Mouse (Mus musculus): ENCODE results near the gene Mgme1.

Mgme1 gene

DNA sequence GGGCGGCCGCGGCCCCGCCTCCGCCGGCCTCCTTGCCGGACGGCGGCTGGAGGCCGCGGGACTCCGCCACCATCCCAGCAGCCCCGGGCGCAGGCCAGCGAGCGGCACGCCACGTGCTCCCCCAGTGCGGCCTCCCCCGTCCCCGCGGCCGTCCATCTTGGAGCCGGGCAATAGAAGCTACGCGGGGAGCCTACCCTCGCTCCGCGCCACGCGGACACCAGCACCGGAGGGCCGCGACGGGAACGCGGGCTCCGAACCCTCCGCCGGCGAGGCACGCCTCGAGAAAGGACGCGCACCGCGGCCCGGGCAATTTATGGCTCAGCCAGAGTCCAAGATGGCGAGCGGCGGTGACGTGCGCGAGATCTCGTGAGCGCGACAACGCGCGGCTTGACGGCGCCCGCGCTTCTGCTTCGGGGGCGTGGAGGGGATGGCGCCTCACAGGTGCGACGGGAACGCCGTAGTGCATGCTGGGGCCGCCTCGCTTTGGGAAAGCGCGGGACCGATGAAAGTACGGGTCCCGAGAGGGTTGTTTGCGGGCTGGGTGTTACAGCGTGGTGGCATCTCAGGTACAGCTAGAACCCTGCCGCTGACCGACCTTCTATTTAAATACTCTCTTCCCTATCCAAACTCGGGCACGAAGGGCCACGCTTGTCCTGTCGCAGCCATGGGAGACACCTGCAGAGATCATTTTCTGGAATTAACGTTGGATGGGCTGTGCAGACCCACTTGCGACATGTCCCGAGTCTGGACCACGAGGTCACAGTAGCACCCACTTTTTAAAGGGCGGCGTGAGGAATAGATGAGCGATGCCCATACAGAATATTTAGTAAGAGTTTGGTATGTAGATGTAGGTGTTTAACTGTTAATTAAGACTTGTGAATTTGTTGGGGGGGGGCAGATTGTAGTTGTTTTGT lies at the start of gene Mgme1, which contains the start of gene Snx5:
TSS of gene Mgme1 (plus strand) at position 157 of the 914 bp plus-strand sequence.
TSS of gene Snx5 (minus strand) at position 400 of the 914 bp plus-strand sequence.
- peak; percentile 98 for DNase-seq

- DNase-seq: no peak
These were observed 46.1 kb upstream of the Mgme1 start for GRCm38 (mm10) chr2:144224351-144224750.

- DNase-seq: no peak
These were observed 43.4 kb upstream of the Mgme1 start for GRCm38 (mm10) chr2:144226906-144227586.

- DNase-seq: no peak
These were observed 41.7 kb upstream of the Mgme1 start for GRCm38 (mm10) chr2:144228521-144229346.

DNA sequence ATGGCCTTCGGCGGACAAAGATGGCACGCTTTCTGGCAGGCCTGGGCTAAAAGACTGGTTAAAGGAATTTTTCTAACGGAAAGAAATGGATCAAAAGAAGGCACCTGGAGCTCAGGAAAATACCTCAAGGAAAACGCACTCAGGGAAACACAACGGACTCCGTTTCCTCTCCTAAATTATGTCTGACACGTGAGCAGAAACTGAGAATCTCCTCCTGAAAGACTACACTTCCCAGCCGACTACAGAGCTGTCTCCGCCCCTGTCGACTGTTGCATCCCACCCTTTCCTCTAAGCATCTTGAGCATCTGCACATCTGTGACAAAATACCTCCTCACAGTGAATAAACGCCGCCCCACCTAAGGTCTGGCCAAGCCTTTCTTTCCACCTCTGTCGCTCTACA lies 40.8 kb upstream of the Mgme1 start:
- DNase-seq: no peak

DNA sequence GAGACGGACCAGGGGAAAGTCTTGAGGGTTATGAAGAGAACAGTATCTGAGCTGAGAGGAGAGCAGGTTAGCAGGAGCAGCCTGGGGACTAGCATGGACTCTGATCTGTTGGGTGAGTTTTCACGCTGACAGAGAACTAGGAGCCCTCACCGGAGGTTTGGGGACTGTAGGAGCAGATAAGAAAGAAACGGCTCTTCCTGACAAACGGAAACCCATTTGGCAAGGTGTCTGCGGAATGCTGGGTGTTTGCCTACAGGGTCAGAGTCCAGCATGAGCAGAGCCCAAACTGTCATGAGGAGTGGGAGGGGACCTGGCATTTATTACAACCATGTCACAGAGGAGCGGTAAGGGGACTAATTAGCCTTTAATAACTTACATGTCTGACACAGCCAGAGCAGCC lies 40.0 kb upstream of the Mgme1 start:
- no peak for DNase-seq

- DNase-seq: no peak
These were observed 39.3 kb upstream of the Mgme1 start for GRCm38 (mm10) chr2:144231115-144231514.

DNA sequence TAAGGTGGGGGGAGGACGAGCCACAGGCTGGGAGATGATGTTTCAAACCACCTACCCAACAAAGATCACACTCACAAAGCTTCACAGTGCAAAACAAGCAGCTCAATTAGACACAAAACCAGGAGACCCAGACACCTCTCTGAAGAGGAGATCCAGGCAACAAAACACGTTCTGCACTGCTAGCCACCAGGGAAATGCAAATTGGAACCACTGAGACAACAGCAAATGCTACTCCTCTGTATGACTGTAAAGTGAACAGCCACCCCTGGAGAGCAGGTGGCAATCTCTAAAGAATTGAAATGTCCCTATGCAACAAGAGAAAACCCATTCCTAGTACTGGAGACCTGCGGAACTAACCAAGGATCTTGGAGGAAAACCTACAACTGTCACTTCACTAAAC lies 36.9 kb upstream of the Mgme1 start:
- DNase-seq: no peak

- peak; percentile 62 for DNase-seq
These were observed 34.7 kb upstream of the Mgme1 start for GRCm38 (mm10) chr2:144235776-144236175.

DNA sequence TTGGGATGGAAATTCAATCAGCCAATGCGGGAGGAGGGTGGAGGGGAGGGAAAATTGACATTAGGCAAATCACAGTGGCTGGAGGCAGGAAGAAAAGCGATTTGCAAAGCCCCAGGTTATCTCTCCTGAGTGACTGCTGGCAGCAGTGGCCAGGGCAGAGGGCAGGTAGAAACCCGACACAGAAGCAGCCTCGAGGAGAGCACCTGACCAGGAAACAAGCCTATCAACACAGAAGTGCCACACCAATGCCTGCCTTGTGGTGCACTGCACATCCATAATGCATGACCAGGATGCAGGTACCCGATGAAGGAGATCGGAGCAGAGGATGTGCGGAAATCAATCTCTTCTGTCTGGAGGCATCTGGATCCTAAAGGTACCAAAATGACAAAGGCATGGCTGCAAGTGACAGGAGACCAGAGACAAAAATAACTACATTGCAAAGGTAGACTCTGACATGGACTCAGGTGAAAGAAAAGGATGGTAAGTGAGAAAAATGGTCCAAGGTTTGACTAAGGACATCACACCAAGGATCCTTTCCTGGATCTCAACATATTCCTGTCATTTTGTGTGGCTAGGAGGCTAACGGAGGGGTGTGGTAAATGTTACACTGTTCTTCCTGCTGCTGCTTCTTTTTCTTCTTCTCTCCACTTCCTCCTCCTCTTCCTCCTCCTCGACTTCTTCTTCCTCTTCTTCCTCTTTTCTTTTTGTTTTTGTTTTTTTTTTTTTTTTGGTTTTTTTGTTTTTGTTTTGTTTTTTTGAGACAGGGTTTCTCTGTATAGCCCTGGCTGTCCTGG lies 33.5 kb upstream of the Mgme1 start:
- DNase-seq: no peak

- DNase-seq: no peak
These were observed 32.1 kb upstream of the Mgme1 start for GRCm38 (mm10) chr2:144238341-144238740.

GRCm38 (mm10) chr2:144239318-144239717 lies 31.1 kb upstream of the Mgme1 start:
- DNase-seq: no peak

DNA sequence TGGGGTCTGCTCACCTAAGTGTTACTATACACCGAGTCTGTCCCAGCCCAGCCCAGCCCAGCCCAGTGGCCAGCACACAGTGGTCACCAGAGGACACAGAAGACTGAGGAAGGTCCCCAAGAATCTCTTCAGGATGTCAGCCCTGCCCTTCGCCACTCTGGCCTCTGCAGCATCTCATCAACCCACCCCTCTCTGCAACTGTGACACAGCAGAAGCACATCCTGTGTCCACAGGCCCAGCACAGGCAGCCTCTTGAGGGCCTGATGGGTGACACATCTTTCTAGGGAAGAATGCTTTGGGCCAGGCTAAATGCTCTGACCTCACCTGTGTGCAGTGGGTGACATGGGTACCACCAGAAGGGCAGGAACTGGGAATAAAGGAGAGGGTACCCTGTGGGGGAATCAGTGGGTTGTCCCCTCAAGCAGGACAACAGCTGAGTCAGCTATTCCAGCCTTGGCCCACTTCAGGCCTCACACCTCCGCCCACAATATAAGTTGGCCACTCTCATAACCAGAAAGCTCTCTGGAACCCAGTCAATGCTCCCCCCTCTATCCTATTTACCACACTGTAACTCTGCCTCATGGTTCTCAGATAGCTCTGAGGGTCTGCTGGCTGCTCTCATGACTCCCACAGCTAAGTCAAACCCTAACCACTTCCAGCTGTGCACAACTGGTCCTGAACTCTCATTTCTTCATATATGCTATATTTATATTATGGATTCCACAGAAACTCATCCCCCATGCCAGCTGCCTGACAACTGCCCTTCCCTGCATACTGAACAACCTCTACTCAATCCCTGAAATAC lies 30.2 kb upstream of the Mgme1 start:
- peak; percentile 33 for DNase-seq

DNA sequence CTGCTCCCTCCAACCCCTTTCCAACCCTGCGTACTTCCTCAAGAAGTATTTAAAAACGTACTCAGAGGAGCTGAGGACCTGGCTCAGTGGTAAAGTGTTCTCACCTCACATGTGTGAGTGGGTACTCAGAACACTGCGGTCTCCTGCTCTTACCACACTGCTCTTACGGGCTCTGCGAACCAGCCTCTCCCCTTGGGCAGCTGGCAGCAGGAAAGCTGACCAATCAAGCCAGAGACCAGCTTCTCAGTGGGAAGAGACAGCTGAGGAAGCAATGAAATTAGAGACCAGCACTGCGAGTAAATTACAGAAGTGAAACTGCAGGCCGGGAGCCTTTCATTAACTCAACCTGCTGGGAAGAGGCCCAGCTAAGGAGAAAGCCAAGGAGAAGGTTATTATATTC lies 25.0 kb upstream of the Mgme1 start:
- no peak for DNase-seq

- no peak for DNase-seq
These were observed 24.2 kb upstream of the Mgme1 start for GRCm38 (mm10) chr2:144246270-144246669.

GRCm38 (mm10) chr2:144247337-144247978 lies 23.0 kb upstream of the Mgme1 start:
- DNase-seq: no peak

GRCm38 (mm10) chr2:144248613-144249376 lies 21.7 kb upstream of the Mgme1 start:
- DNase-seq: no peak

DNA sequence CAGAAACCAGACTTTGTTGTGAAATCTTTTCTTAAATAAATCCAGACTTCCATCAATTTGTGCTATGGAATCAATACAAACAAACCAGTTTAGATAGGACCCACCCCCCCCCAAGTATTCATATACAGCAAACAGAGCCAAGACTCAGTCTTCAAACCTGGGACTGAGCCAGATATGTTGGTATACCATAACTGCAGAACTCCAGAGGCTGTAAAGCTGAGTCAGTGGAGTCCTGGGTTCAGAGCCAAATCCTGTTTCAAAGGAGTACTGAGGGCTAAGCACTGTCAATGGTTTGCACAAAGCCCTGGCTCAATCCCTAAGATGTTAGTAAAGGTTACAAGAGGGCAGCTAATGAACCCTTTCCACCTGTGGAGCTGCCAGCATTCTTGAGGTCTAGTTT lies 20.4 kb upstream of the Mgme1 start:
- no peak for DNase-seq

GRCm38 (mm10) chr2:144262837-144263236 lies 7.6 kb upstream of the Mgme1 start:
- no peak for DNase-seq
